Mouse (Mus musculus): ENCODE results near the gene Shisa3.

GRCm38 (mm10) chr5:67574039-67574438, 33.6 kb upstream of the Shisa3 start:
- TF ChIP-seq CTCF (IDR thresholded peaks at IDR 0.05; ENCODE audit: insufficient read depth, low read depth, low read length) (no peak), POLR2A (IDR thresholded peaks at IDR 0.05; ENCODE audit: insufficient read depth, low read depth, low read length) (no peak)

Measured in olfactory bulb, adult 2 months (tissue).